Comparison of ENCODE assay signal across 27 mouse cellular contexts in genomic region chr4:91481863-91482475, GRCm38 (mm10).
"Had no signal": no experiment of that assay in that cellular context is flagged by ENCODE, and none has a peak within 500 bp of the region (broad histone marks: within the 10 kb centered on the region; RNA-seq: fewer than 3 reads in every experiment).

No protein-coding gene starts in this region.

- H3K9ac ChIP-seq: heart, embryonic 13.5 days; heart, embryonic 15.5 days; hindbrain, embryonic 12.5 days; hindbrain, embryonic 14.5 days; intestine, embryonic 15.5 days; limb, embryonic 13.5 days; limb, embryonic 15.5 days; liver, embryonic 12.5 days; liver, embryonic 14.5 days had no signal

- ATAC-seq: hindbrain, embryonic 16.5 days; inflammation-experienced regulatory T-cells, adult 6 months; intestine, embryonic 15.5 days; intestine, postnatal 0 days; liver, embryonic 12.5 days had no signal

- H3K4me1 ChIP-seq: heart, embryonic 13.5 days; heart, embryonic 15.5 days; hindbrain, embryonic 12.5 days; intestine, embryonic 15.5 days; limb, embryonic 13.5 days; limb, embryonic 15.5 days; liver, embryonic 12.5 days had no signal

- H3K4me2 ChIP-seq: heart, embryonic 11.5 days; heart, embryonic 13.5 days; heart, embryonic 15.5 days; hindbrain, embryonic 12.5 days; hindbrain, embryonic 14.5 days; intestine, embryonic 15.5 days; limb, embryonic 13.5 days; limb, embryonic 15.5 days; liver, embryonic 12.5 days had no signal

- DNase-seq: gastrocnemius, adult 2 months; gastrocnemius, postnatal 10 days; gastrocnemius, postnatal 25 days; heart, adult 18-20 months; heart, postnatal 14 days; heart, postnatal 4 days; kidney, adult 18-20 months; kidney, adult 8-10 months; kidney, postnatal 10 days; kidney, postnatal 25 days; kidney, postnatal 4 days; left cerebral cortex, postnatal 4 days had no signal

- H3K27me3 ChIP-seq: heart, embryonic 13.5 days; heart, embryonic 15.5 days; hindbrain, embryonic 12.5 days; intestine, embryonic 15.5 days; limb, embryonic 13.5 days; limb, embryonic 15.5 days; liver, embryonic 12.5 days had no signal

- H3K36me3 ChIP-seq: heart, embryonic 13.5 days; heart, embryonic 15.5 days; hindbrain, embryonic 10.5 days; hindbrain, embryonic 12.5 days; intestine, embryonic 15.5 days; limb, embryonic 13.5 days; limb, embryonic 15.5 days; liver, embryonic 12.5 days had no signal

- H3K4me3 ChIP-seq: gastrocnemius, adult 2 months; heart, embryonic 13.5 days; heart, embryonic 15.5 days; hindbrain, embryonic 10.5 days; hindbrain, embryonic 12.5 days; intestine, embryonic 15.5 days; layer of hippocampus, adult 2 months; limb, embryonic 13.5 days; limb, embryonic 15.5 days; liver, embryonic 12.5 days had no signal

- H3K9me3 ChIP-seq: heart, embryonic 13.5 days; heart, embryonic 15.5 days; hindbrain, embryonic 10.5 days; hindbrain, embryonic 12.5 days; intestine, embryonic 15.5 days; limb, embryonic 13.5 days; limb, embryonic 15.5 days; liver, embryonic 12.5 days had no signal

- H3K27ac ChIP-seq: gastrocnemius, adult 2 months; heart, embryonic 13.5 days; heart, embryonic 15.5 days; hindbrain, embryonic 10.5 days; hindbrain, embryonic 12.5 days; hindbrain, embryonic 14.5 days; intestine, embryonic 15.5 days; layer of hippocampus, adult 2 months; limb, embryonic 13.5 days; limb, embryonic 15.5 days; liver, embryonic 12.5 days; liver, embryonic 14.5 days had no signal
